Mouse (Mus musculus): ENCODE data around the gene Tcte2.

GRCm38 (mm10) chr17:13758586-13758985 is 3.0 kb downstream of the Tcte2 start:
- TF ChIP-seq CTCF (IDR thresholded peaks at IDR 0.05; ENCODE audit: extremely low read depth, insufficient read length, insufficient replicate concordance, low read depth, low read length): no peak
- no peak for TF ChIP-seq POLR2A (IDR thresholded peaks at IDR 0.05; ENCODE audit: low read depth, low read length)
